Mouse (Mus musculus) adrenal gland, postnatal 10 days (tissue): ENCODE data around the gene Gde1. TPM values are rescaled to one million over a fixed set of nuclear protein-coding genes. Genes with fewer than 3 reads are reported as not detected.

Experiments
- DNase-seq: peaks from one replicate; pipeline ENCODE4 v3.0.0; 2021; ENCODE audit warnings: mixed read lengths
- long read RNA-seq, 2 experiments: library from polyadenylated mRNA; stranded (forward); transcript quantifications; one replicate each; pipeline ENCODE4 v2.0.0; 2021
- total RNA-seq, 2 experiments: library from RNA; stranded (reverse); gene quantifications; 2 replicates each; pipeline ENCODE4 v1.2.3; 2021

Gde1 gene
- 10 to 100 TPM; 90.1 to 93.8 TPM for total RNA-seq
- long read RNA-seq, experiment 1, transcript Gde1-201 (6 exons, 1,582 nt): major isoform, 218 of 271 reads
- long read RNA-seq, experiment 1, partial matches to known transcripts: 4 of 271 reads
- long read RNA-seq, experiment 1, other reads (novel, unspliced or antisense): 49 of 271 reads
- long read RNA-seq, experiment 2, transcript Gde1-201 (6 exons, 1,582 nt): major isoform, 105 of 125 reads
- long read RNA-seq, experiment 2, partial matches to known transcripts: 2 of 125 reads
- long read RNA-seq, experiment 2, other reads (novel, unspliced or antisense): 18 of 125 reads

DNA sequence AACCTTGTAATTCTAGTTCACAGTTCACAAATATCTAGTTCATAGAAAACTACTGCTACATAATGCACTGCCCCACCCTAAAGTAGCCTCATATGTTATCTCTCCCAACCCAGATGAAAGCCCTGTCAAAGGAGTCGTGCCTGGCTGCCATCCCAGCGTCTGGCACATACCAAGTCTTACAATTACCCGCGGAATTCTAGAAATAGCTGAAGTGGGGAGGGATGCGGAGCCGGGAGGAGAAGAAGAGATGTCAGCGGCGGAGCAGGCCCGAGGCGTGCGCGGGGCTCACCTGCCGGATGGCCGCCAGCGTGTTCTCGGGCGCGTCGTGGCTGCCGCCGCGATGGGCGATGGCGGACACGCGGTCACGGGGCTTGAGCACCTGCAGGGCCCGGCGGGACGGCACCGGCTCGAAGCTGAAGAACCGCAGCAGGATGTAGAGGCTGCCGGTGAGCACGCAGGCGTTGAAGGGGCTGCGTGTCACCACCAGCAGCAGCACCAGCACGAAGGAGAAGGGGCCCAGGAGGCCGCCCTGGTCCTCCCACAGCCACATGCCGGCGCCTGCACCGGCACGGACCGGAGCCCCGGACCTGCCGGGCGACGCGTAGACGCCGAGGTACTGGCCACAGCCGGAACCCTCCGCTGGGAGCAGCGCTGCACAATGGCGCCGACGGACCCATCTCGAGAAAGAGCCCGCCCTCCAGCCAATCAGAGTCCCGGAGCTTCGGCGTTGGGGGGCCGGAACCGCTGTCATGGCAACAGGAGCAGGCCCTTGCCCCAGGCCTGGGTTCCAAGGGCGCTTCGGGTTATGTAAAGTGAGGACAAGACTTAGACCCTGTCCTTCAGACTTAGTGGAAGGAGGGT is at the start of gene Gde1:
Gene Gde1 (minus strand): TSS at position 678 of the 861 bp plus-strand sequence.
- DNase-seq: peak; percentile 95

DNA sequence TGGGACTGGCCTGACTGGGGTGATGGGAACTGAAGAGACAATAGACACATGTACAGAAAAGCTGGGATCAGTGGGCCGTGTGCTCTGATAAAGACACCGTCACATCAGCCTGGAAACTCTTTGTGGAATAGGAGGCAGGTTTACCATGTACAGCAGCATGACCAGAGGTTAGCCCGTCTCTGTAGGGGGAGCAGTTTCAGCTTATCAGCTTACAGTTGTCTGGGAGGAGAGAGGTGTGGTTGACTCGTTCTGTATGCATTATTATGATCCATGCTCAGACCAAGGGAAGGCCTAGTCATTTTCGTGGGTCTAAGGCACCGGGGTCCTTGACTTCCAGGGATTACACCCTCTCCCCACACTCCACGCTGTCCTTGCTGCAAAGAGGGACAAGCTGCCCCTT is 46.0 kb upstream of the Gde1 start:
- DNase-seq: no peak

GRCm38 (mm10) chr7:118749706-118750105 is 44.1 kb upstream of the Gde1 start:
- no peak for DNase-seq

GRCm38 (mm10) chr7:118747891-118748672 is 42.5 kb upstream of the Gde1 start:
- DNase-seq: no peak

DNA sequence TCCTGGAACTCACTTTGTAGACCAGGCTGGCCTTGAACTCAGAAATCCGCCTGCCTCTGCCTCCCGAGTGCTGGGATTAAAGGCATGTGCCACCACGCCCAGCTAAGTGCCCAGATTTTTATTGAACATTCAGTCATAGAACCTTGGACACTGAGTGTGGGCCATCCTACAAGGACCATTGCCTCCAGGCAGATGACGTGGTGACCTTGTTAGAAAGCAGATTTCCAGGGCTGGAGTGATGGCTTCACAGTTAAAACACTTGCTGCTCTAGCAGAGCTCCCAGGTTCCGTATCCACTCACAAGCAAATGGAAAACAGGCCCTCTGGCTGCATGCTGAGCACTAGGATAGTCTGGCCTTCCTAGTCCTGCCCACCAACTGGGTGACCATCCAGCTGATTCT is 39.2 kb upstream of the Gde1 start:
- DNase-seq: peak; percentile 35

DNA sequence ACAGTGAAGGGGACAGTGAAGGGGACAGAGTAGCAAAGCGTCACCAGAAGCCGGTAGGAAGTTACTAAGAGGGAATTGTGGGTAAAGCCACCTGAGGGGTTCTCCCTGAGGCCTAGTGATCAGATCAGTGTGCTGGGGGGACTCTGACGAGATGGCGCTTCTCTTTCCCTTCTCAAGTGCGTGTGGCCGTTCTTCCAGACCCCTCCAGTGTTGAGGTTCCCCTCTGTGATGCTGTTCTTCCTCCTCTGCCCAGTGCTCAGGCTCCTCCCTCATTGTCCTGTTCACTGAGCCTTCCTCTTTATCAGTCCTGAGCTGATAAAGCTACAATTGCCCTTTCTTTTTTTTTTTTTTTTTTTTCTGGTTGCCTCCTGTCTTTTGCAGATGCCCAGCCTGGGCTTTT is 36.7 kb upstream of the Gde1 start:
- DNase-seq: no peak

GRCm38 (mm10) chr7:118740532-118741338 is 35.2 kb upstream of the Gde1 start:
- DNase-seq: peak; percentile 97

DNA sequence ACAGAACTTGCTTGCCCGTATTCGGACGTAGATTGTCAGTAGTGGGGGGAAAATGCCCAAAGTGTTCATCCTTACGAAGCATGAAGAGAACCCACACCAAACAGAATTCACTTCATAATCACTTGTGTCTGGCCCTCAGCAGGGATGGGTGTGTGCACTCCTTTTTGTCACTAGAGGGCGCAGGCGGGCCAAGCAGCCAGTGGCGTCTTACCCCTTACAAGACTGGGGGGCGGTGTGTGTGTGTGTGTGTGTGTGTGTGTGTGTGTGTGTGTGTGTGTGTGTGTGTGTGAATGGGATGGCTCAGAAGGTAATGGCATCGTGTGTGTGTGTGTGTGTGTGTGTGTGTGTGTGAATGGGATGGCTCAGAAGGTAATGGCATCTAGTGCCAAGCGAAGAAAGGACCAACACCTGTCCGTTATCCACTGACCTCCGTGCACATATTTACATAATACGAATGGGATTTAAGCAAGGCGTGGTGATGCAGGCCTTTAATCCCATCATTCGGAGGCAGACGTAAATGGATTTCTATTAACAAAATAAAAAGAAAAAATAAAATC is 34.5 kb upstream of the Gde1 start, which contains the start of gene Vps35l:
Gene Vps35l (plus strand): TSS at position 252 of the 557 bp plus-strand sequence.
- DNase-seq: peak; percentile 86

- no peak for DNase-seq
These were observed 33.2 kb upstream of the Gde1 start for GRCm38 (mm10) chr7:118738730-118739129.

GRCm38 (mm10) chr7:118733225-118733624 is 27.6 kb upstream of the Gde1 start:
- no peak for DNase-seq

DNA sequence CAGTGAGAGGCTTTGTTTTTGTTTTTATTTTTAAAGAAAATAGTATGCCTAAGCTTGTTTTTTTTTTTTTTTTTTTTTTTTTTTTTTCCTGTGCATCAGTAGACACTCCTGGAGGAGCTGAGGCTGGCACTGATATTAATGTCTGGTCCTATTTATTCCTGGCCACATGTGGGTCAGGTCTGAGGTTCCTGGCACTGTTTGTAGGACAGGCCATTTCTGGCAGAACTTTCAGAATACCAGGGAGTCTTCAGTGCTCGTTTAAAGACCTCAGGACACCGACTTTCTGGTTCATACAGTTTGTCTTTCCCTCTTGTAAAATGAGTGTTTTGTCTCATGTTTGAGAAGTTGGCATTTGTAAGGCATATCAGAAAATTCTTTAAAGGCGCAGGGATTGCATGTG is 26.2 kb upstream of the Gde1 start:
- DNase-seq: no peak

GRCm38 (mm10) chr7:118728846-118729587 is 23.4 kb upstream of the Gde1 start:
- no peak for DNase-seq

GRCm38 (mm10) chr7:118725459-118725858 is 19.9 kb upstream of the Gde1 start:
- DNase-seq: no peak

DNA sequence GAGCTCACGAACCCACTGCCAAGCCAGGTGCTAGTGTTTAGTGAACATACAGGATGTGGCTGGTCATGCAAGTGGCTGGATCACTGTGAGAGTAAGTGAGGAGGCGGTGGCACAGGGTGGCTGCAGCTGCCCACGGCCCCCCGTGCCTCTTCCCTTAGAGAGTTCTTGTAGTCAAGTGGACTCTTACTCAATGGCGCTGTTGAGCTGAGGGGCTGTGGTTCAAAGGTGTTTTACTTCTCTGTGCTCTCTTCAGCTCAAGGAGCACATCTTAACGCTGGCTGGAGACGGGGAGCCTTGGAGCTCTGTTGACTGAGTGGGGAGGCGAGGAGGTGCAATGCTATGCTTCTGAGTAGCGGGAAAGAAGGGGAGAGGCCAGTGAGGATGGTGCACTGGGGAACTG is 18.3 kb upstream of the Gde1 start:
- DNase-seq: no peak

DNA sequence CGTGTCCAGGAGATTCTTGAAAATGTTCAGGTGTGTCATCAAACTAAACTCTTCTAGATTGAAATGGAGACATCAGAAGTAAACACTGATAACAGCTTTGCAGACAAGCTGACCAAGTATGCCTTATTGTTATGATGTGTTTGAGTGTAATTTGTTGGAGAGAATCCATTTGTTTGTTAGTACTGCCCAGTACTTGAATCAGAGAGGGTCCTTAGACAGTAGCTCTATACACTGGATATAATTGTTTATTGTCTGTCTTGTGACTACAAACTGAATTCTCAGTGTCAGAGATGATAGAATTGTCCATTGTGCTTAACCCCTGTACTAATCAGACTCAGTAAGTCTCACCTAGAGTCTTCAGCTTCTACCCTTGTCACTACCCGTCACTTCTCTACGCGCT is 12.5 kb upstream of the Gde1 start:
- no peak for DNase-seq

DNA sequence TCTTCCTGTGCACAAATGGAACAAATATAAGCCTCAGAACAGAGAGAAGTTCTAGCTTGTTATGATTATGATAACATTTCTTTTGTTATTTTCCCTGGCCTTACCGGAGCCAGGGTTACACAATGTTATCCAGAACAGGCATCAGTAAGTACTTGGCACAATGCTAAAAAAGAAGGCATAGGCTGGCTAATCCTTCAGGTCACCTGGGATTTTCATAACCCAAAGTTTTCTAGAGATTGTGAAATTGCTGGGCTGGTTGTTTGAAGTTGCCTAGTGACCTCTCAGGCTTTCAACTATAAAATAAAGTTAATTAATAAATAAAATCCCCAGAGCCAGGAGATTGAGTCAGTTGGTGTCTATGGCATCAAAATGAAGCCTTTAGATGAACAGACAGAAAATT is 9.3 kb upstream of the Gde1 start:
- no peak for DNase-seq

DNA sequence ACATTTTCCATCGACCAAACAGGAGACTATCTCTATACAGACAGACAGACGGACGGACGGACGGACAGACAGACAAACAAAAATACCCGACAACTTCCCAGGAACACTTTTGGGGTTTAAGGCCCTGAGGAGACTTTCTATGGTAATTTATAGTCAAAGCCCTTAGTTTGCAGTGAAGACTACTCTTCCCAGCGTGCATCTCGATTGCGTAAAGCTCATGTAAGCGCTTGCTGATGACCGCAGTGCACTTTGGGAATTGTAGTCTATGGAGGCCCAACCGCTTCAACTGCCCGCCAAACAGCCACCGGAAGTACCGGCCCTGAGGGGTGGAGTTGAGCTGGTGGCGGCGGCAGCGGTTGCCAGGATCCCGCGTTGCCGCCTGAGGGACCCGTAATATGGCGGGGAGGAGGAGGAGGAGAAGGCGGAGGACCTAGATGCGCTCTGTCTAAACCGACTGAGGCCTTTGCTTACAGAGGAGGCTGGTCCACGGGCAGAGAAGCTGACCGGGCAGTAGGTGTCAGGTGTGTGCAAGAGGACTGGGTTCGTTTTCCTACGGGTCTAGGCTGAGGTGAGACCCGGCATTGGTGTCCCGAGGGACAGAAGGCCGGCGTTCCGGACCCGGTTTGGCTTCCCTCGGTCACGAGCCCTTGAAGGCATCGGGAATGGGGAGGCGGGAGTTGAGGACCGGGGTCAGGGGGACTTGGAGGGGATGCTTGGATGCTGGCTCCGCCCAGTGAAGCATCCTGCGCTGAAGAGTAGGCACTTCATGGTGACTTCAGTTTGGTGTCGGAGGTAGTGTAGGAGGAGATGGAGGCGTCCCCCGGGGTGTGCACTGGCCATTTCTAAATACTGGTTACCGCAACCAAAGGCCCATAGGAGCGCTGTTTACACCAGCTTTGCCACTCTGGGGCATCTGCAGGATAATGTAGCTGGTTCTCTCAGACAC is 6.9 kb upstream of the Gde1 start, which contains the start of gene Ccp110:
Gene Ccp110 (plus strand): TSS at position 325 of the 946 bp plus-strand sequence.
- DNase-seq: peak; percentile 93

DNA sequence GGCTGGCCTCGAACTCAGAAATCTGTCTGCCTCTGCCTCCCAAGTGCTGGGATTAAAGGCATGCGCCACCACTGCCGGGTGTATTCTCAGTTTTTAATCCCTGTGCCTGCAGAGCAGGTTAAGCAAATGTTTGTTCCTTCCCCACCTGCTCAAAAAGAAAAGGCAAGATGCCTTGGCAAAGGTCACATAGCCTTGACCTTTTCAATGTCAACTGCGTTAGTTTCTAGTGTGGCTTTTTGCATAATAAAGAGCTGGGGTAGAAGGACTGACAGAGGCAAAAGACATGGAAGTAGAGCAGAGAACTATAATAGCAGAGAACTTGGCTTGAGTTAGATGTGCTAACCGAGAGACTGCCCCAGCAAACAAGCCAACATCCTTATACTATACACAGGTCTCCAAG is 5.2 kb upstream of the Gde1 start:
- DNase-seq: no peak

DNA sequence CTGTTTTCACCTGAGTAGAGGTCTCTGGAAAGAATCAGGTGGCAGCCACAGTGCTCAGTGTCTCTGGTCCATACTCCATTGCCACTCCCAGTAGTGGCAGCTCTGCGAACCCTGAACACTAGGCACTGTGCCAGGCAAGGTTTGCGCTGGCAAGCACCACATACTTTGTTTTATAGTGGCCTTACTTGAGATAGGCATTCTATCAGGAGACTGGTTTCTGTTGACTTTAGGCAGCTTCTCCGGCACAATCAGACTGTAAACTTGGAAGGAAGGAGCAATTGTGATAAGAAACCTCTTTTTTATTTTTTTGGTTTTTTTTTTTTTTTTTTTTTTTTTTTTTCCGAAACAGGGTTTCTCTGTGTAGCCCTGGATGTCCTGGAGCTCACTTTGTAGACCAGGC is 2.4 kb upstream of the Gde1 start:
- DNase-seq: no peak
